Mouse (Mus musculus): ENCODE data around the gene Ankrd49.

- peak; percentile 27; the same call in 1 of the 2 replicates for TF ChIP-seq CTCF (IDR thresholded peaks at IDR 0.05; ENCODE audit: extremely low read depth, insufficient read depth, insufficient read length, insufficient replicate concordance)
- no peak for TF ChIP-seq POLR2A (IDR thresholded peaks at IDR 0.05; ENCODE audit: low read depth, low read length)
These were observed 19.9 kb downstream of the Ankrd49 start for GRCm38 (mm10) chr9:14764765-14765164.

Data from spleen, adult 2 months (tissue).